Mouse (Mus musculus): ENCODE measurements around the gene Pigw. TPM values are rescaled to one million over a fixed set of nuclear protein-coding genes. Genes with fewer than 3 reads are reported as not detected.

Pigw gene
- 1 to 10 TPM; 7.4 to 7.5 TPM for total RNA-seq (2021)
- long read RNA-seq, experiment 1, partial matches to known transcripts, result 0 of 2 reads
- long read RNA-seq, experiment 1, other reads (novel, unspliced or antisense), result 1 of 2 reads
- long read RNA-seq, experiment 2, partial matches to known transcripts, result 0 of 2 reads
- long read RNA-seq, experiment 2, other reads (novel, unspliced or antisense), result 0 of 2 reads

GRCm38 (mm10) chr11:84879772-84880464, at the start of gene Pigw, which contains the start of gene Myo19:
Gene Pigw (minus strand): TSS chr11:84880285.
Gene Myo19 (plus strand): TSS chr11:84880148.
- Histone ChIP-seq H3K27ac (peak within 1 kb of the TSS; percentile 91), H3K4me3 (peak within 1 kb of the TSS; percentile 91)
- TF ChIP-seq CTCF (conservative IDR thresholded peaks at IDR 0.05), result peak; percentile 67
- DNase-seq (ENCODE audit: low spot score in 2 of 2), result peak; percentile 61 to 79

GRCm38 (mm10) chr11:84920981-84921380, 40.9 kb upstream of the Pigw start:
- H3K4me3 ChIP-seq, result no peak overlapping the region
- DNase-seq (ENCODE audit: low spot score in 2 of 2), result peak in 1 of 2 experiments; percentile 42
- TF ChIP-seq CTCF (conservative IDR thresholded peaks at IDR 0.05), result no peak
- peak overlapping the region; percentile 48; the same call in 1 of the 2 replicates for H3K27ac ChIP-seq

GRCm38 (mm10) chr11:84919951-84920350, 39.9 kb upstream of the Pigw start:
- Histone ChIP-seq H3K27ac (no peak overlapping the region), H3K4me3 (no peak overlapping the region)
- DNase-seq (ENCODE audit: low spot score in 2 of 2), result no peak
- TF ChIP-seq CTCF (conservative IDR thresholded peaks at IDR 0.05), result no peak

GRCm38 (mm10) chr11:84919276-84919675, 39.2 kb upstream of the Pigw start:
- TF ChIP-seq CTCF (conservative IDR thresholded peaks at IDR 0.05), result peak; percentile 78
- no peak overlapping the region for H3K27ac ChIP-seq
- H3K4me3 ChIP-seq, result no peak overlapping the region
- DNase-seq (ENCODE audit: low spot score in 2 of 2), result no peak

GRCm38 (mm10) chr11:84918425-84918824, 38.3 kb upstream of the Pigw start:
- DNase-seq (ENCODE audit: low spot score in 2 of 2), result peak; percentile 72 to 94
- no peak overlapping the region for H3K27ac ChIP-seq
- peak; percentile 100 for TF ChIP-seq CTCF (conservative IDR thresholded peaks at IDR 0.05)
- peak overlapping the region; percentile 14; the same call in 1 of the 2 replicates for H3K4me3 ChIP-seq

- no peak for TF ChIP-seq CTCF (conservative IDR thresholded peaks at IDR 0.05)
- H3K4me3 ChIP-seq, result peak overlapping the region; percentile 91
- no peak for DNase-seq (ENCODE audit: low spot score in 2 of 2)
- H3K27ac ChIP-seq, result peak overlapping the region; percentile 78
Observed at GRCm38 (mm10) chr11:84916703-84917300, 36.7 kb upstream of the Pigw start.

GRCm38 (mm10) chr11:84916053-84916702, 36.1 kb upstream of the Pigw start, which contains the start of gene Znhit3:
Gene Znhit3 (minus strand): TSS chr11:84916366.
- peak within 1 kb of the TSS; percentile 78 for H3K27ac ChIP-seq
- peak within 1 kb of the TSS; percentile 91 for H3K4me3 ChIP-seq
- peak; percentile 85 to 91 for DNase-seq (ENCODE audit: low spot score in 2 of 2)
- peak; percentile 44 for TF ChIP-seq CTCF (conservative IDR thresholded peaks at IDR 0.05)

GRCm38 (mm10) chr11:84914673-84915072, 34.6 kb upstream of the Pigw start:
- peak; percentile 46 for TF ChIP-seq CTCF (conservative IDR thresholded peaks at IDR 0.05)

GRCm38 (mm10) chr11:84910411-84910810, 30.3 kb upstream of the Pigw start:
- H3K4me3 ChIP-seq, result no peak overlapping the region
- no peak for DNase-seq (ENCODE audit: low spot score in 2 of 2)
- no peak overlapping the region for H3K27ac ChIP-seq
- TF ChIP-seq CTCF (conservative IDR thresholded peaks at IDR 0.05), result no peak

More at GRCm38 (mm10) chr11:84914673-84915072, 34.6 kb upstream of the Pigw start:
- no peak overlapping the region for H3K27ac ChIP-seq
- DNase-seq (ENCODE audit: low spot score in 2 of 2), result no peak
- no peak overlapping the region for H3K4me3 ChIP-seq

GRCm38 (mm10) chr11:84908480-84908879, 28.4 kb upstream of the Pigw start:
- no peak overlapping the region for H3K4me3 ChIP-seq
- no peak for DNase-seq (ENCODE audit: low spot score in 2 of 2)
- no peak overlapping the region for H3K27ac ChIP-seq
- TF ChIP-seq CTCF (conservative IDR thresholded peaks at IDR 0.05), result no peak

- H3K27ac ChIP-seq, result no peak overlapping the region
- TF ChIP-seq CTCF (conservative IDR thresholded peaks at IDR 0.05), result no peak
- no peak for DNase-seq (ENCODE audit: low spot score in 2 of 2)
- no peak overlapping the region for H3K4me3 ChIP-seq
Observed at GRCm38 (mm10) chr11:84907081-84907480, 27.0 kb upstream of the Pigw start.

- no peak for TF ChIP-seq CTCF (conservative IDR thresholded peaks at IDR 0.05)
- no peak overlapping the region for H3K27ac ChIP-seq
- DNase-seq (ENCODE audit: low spot score in 2 of 2), result no peak
- H3K4me3 ChIP-seq, result no peak overlapping the region
Observed at GRCm38 (mm10) chr11:84904597-84905144, 24.6 kb upstream of the Pigw start.

Data from layer of hippocampus, adult 2 months (tissue).